Mouse (Mus musculus) G1E (cell line): ENCODE measurements at regions not wholly inside any gene's neighbourhood (a gene's known extent, or its start where the extent isn't known, plus 50 kb on each side); places are given as distances from the start of the nearest gene placed in this dataset.

Experiments
- ATAC-seq: 2 replicates; pipeline ENCODE4 v1.8.0; 2016; ENCODE audit warnings: mild to moderate bottlenecking; ENCODE audit not compliant: insufficient number of reproducible peaks, poor library complexity, low FRiP score, severe bottlenecking; ENCODE audit errors: extremely low read depth
- DNase-seq: peaks from one replicate; pipeline ENCODE4 v3.0.0; 2012; ENCODE audit warnings: low spot score
- H3K27me3 ChIP-seq: 2 replicates; pipeline ENCODE4 v1.6.1; 2012; ENCODE audit warnings: mild to moderate bottlenecking, low read length, inconsistent platforms; ENCODE audit not compliant: insufficient read depth
- H3K36me3 ChIP-seq: replicated peaks from 2 replicates; pipeline ENCODE3; 2012; ENCODE audit warnings: mild to moderate bottlenecking, inconsistent platforms
- H3K4me1 ChIP-seq: 2 replicates; pipeline ENCODE4 v1.6.1; 2012; ENCODE audit warnings: low read depth, low read length, inconsistent platforms, mixed read lengths; ENCODE audit not compliant: insufficient read depth
- H3K4me3 ChIP-seq: 2 replicates; pipeline ENCODE4 v1.5.1; 2012; ENCODE audit warnings: low read depth, mild to moderate bottlenecking, inconsistent platforms, low read length, moderate library complexity, mixed read lengths
- H3K9me3 ChIP-seq: replicated peaks from 2 replicates; pipeline ENCODE4 v1.6.1; 2012; ENCODE audit warnings: inconsistent platforms
- CTCF ChIP-seq: IDR thresholded peaks from 2 replicates; pipeline ENCODE4 v1.5.1; 2012; ENCODE audit warnings: low read depth, low read length, inconsistent platforms, mixed read lengths
- GATA1 ChIP-seq: IDR thresholded peaks from 2 replicates; pipeline ENCODE4 v1.6.1; 2012; ENCODE audit warnings: borderline replicate concordance, low read length, inconsistent platforms, mixed read lengths
- GATA2 ChIP-seq: IDR thresholded peaks from 2 replicates; pipeline ENCODE4 v1.6.1; 2012; ENCODE audit warnings: low read depth, low read length, inconsistent platforms, borderline replicate concordance
- POLR2AphosphoS5 ChIP-seq: IDR thresholded peaks from 2 replicates; pipeline ENCODE4 v1.6.1; 2012; ENCODE audit warnings: low read depth, low read length, inconsistent platforms; ENCODE audit not compliant: insufficient replicate concordance
- TAL1 ChIP-seq: conservative IDR thresholded peaks from 2 replicates; pipeline ENCODE4 v1.6.1; 2012; ENCODE audit warnings: low read depth, low read length, inconsistent platforms, mixed read lengths

GRCm38 (mm10) chr12:59724951-59725350 lies 505.4 kb upstream of the Fbxo33 start:
- Histone ChIP-seq H3K4me1 (no peaks in the 10 kb centered on the region), H3K27me3 (no peaks in the 10 kb centered on the region), H3K4me3 (no peak overlapping the region), H3K36me3 (no peaks in the 10 kb centered on the region), H3K9me3 (0 out of 2 replicates have a peak, but pooled peaks cover 2% of the 10 kb centered on the region)
- TF ChIP-seq GATA1 (no peak), GATA2 (no peak), POLR2AphosphoS5 (no peak), TAL1 (no peak), CTCF (no peak)
- no peak for ATAC-seq
- no peak for DNase-seq

- Histone ChIP-seq H3K9me3 (0 out of 2 replicates have a peak, but pooled peaks cover 2% of the 10 kb centered on the region), H3K4me3 (no peak overlapping the region), H3K36me3 (no peaks in the 10 kb centered on the region), H3K27me3 (no peaks in the 10 kb centered on the region), H3K4me1 (no peaks in the 10 kb centered on the region)
- ATAC-seq (no peak), DNase-seq (no peak)
- TF ChIP-seq GATA1: no peak
- no peak for TF ChIP-seq CTCF
- TF ChIP-seq TAL1: no peak
Measured at GRCm38 (mm10) chr12:59722471-59723182, 503.1 kb upstream of the Fbxo33 start.

- Histone ChIP-seq H3K36me3 (no peaks in the 10 kb centered on the region), H3K9me3 (no peaks in the 10 kb centered on the region; the same call in 1 of the 2 replicates), H3K4me3 (no peak overlapping the region), H3K27me3 (no peaks in the 10 kb centered on the region), H3K4me1 (no peaks in the 10 kb centered on the region)
- no peak for DNase-seq
- no peak for TF ChIP-seq POLR2AphosphoS5
- no peak for TF ChIP-seq GATA1
- TF ChIP-seq CTCF: no peak
- TF ChIP-seq TAL1: no peak
- no peak for TF ChIP-seq GATA2
- ATAC-seq: no peak
Measured at GRCm38 (mm10) chr12:59713216-59713615, 493.7 kb upstream of the Fbxo33 start.

- TF ChIP-seq GATA1: no peak
- ATAC-seq: no peak
- Histone ChIP-seq H3K36me3 (no peaks in the 10 kb centered on the region), H3K9me3 (0 out of 2 replicates have a peak, but pooled peaks cover 5% of the 10 kb centered on the region), H3K4me3 (no peak overlapping the region), H3K4me1 (no peaks in the 10 kb centered on the region), H3K27me3 (no peaks in the 10 kb centered on the region)
- no peak for DNase-seq
Measured at GRCm38 (mm10) chr12:59683235-59683634, 463.7 kb upstream of the Fbxo33 start.

GRCm38 (mm10) chr12:59663161-59663560 lies 443.6 kb upstream of the Fbxo33 start:
- no peak for ATAC-seq
- Histone ChIP-seq H3K36me3 (no peaks in the 10 kb centered on the region), H3K4me1 (no peaks in the 10 kb centered on the region), H3K4me3 (no peak overlapping the region), H3K27me3 (no peaks in the 10 kb centered on the region), H3K9me3 (0 out of 2 replicates have a peak, but pooled peaks cover 6% of the 10 kb centered on the region)
- no peak for DNase-seq
- TF ChIP-seq CTCF: no peak
- TF ChIP-seq POLR2AphosphoS5: no peak
- TF ChIP-seq GATA2: no peak
- no peak for TF ChIP-seq GATA1
- no peak for TF ChIP-seq TAL1

GRCm38 (mm10) chr12:59630678-59631077 lies 411.2 kb upstream of the Fbxo33 start:
- DNase-seq (no peak), ATAC-seq (no peak)
- TF ChIP-seq GATA2: no peak
- H3K36me3 ChIP-seq: no peaks in the 10 kb centered on the region
- no peaks in the 10 kb centered on the region for H3K27me3 ChIP-seq
- no peaks in the 10 kb centered on the region for H3K4me1 ChIP-seq
- H3K4me3 ChIP-seq: no peak overlapping the region
- H3K9me3 ChIP-seq: no peaks in the 10 kb centered on the region

- ATAC-seq (no peak), DNase-seq (no peak)
- H3K4me3 ChIP-seq: no peak overlapping the region
- TF ChIP-seq GATA2 (no peak), CTCF (no peak), TAL1 (no peak), GATA1 (no peak), POLR2AphosphoS5 (no peak)
- H3K9me3 ChIP-seq: no peaks in the 10 kb centered on the region
- H3K36me3 ChIP-seq: no peaks in the 10 kb centered on the region
- no peaks in the 10 kb centered on the region for H3K4me1 ChIP-seq
- no peaks in the 10 kb centered on the region for H3K27me3 ChIP-seq
Measured at GRCm38 (mm10) chr12:59623147-59623546, 403.6 kb upstream of the Fbxo33 start.
